Mouse (Mus musculus) ES-Bruce4 (cell line): Measurements from ENCODE around the gene B4galnt1.

Experiments
- CTCF ChIP-seq: IDR thresholded peaks from one replicate; pipeline ENCODE4 v1.8.1; 2011; ENCODE audit warnings: low read depth, low read length
- POLR2A ChIP-seq: IDR thresholded peaks from one replicate; pipeline ENCODE4 v1.8.1; 2011; ENCODE audit warnings: low read length; ENCODE audit not compliant: insufficient read depth

GRCm38 (mm10) chr10:127129431-127129830 lies 35.6 kb upstream of the B4galnt1 start:
- TF ChIP-seq POLR2A: no peak
- no peak for TF ChIP-seq CTCF
